Mouse (Mus musculus): ENCODE data around the gene Shb.

DNA sequence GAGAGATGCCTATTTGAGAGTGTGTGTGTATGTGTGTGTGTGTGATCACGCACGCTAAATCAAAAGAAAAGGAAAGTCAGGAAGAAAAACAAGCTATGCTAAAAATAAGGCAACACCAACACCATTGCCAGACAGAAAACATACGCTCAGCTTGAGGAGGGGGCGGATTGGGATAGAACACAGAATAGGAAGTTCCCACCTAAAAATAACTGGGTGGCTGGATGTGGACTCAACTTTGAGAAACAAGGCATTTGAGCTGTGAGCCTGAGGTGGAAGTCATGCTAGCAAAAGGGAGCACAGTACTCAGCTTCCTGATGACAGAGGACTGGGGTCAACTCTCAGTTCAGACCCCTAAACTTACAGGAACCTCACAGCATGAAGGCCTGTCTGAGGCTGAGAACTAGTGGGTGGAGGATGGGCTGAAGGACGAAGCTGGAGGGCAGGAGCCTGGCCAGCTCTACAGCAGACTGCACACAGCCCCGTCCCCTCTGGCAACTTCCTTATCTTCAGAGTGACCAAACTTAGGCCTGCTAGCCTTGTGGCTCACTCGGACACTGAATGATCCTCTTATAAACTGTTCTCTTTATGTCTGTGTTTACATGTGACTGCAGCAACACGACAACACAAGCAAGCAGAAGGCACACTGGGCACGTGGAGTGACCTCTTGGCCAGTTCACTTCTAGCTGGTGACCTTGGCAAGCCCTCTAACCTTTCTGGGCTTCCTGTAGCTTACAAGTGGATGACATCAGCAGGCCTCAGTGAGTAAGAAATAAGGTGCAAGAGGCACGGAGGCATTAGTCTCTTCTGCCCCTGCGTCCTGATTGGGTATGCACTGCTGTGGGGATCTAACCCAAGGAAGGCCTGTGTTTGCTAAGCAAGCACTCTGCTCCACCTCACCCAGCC is 60.4 kb downstream of the Shb start:
- TF ChIP-seq CTCF (IDR thresholded peaks at IDR 0.05; ENCODE audit: extremely low read depth, insufficient read length, insufficient replicate concordance, low read depth, low read length): no peak
- no peak for TF ChIP-seq POLR2A (IDR thresholded peaks at IDR 0.05; ENCODE audit: low read depth, low read length)

Measured in small intestine, adult 2 months (tissue).